Mouse (Mus musculus): ENCODE data around the gene Cyp11a1.

Cyp11a1 gene

GRCm38 (mm10) chr9:58009015-58009362, 2.8 kb downstream of the Cyp11a1 start:
- DNase-seq (ENCODE audit: low spot score), result peak; percentile 87

GRCm38 (mm10) chr9:58009588-58009987, 3.4 kb downstream of the Cyp11a1 start:
- DNase-seq (ENCODE audit: low spot score), result no peak

- peak; percentile 26 for DNase-seq (ENCODE audit: low spot score)
Measured at GRCm38 (mm10) chr9:58011027-58011426, 4.8 kb downstream of the Cyp11a1 start.

- DNase-seq (ENCODE audit: low spot score), result no peak
Measured at GRCm38 (mm10) chr9:58011552-58011951, 5.3 kb downstream of the Cyp11a1 start.

- no peak for DNase-seq (ENCODE audit: low spot score)
Measured at GRCm38 (mm10) chr9:58012486-58012885, 6.3 kb downstream of the Cyp11a1 start.

GRCm38 (mm10) chr9:58012935-58013334, 6.7 kb downstream of the Cyp11a1 start:
- peak; percentile 62 for DNase-seq (ENCODE audit: low spot score)

- no peak for DNase-seq (ENCODE audit: low spot score)
Measured at GRCm38 (mm10) chr9:58014393-58015160, 8.4 kb downstream of the Cyp11a1 start.

- no peak for DNase-seq (ENCODE audit: low spot score)
Measured at GRCm38 (mm10) chr9:58015856-58016255, 9.6 kb downstream of the Cyp11a1 start.

- DNase-seq (ENCODE audit: low spot score), result no peak
Measured at GRCm38 (mm10) chr9:58016962-58017361, 10.8 kb downstream of the Cyp11a1 start.

- DNase-seq (ENCODE audit: low spot score), result no peak
Measured at GRCm38 (mm10) chr9:58018385-58018784, 12.2 kb downstream of the Cyp11a1 start.

GRCm38 (mm10) chr9:58025995-58026394, 19.8 kb downstream of the Cyp11a1 start:
- DNase-seq (ENCODE audit: low spot score), result no peak

GRCm38 (mm10) chr9:58027426-58028180, 21.4 kb downstream of the Cyp11a1 start:
- no peak for DNase-seq (ENCODE audit: low spot score)

- no peak for DNase-seq (ENCODE audit: low spot score)
Measured at GRCm38 (mm10) chr9:58028841-58029240, 22.6 kb downstream of the Cyp11a1 start.

GRCm38 (mm10) chr9:58029635-58030034, 23.4 kb downstream of the Cyp11a1 start:
- DNase-seq (ENCODE audit: low spot score), result no peak

GRCm38 (mm10) chr9:58031895-58032294, 25.7 kb downstream of the Cyp11a1 start:
- no peak for DNase-seq (ENCODE audit: low spot score)

- DNase-seq (ENCODE audit: low spot score), result no peak
Measured at GRCm38 (mm10) chr9:58035519-58035918, 29.3 kb downstream of the Cyp11a1 start.

GRCm38 (mm10) chr9:58035951-58036698, 29.9 kb downstream of the Cyp11a1 start:
- no peak for DNase-seq (ENCODE audit: low spot score)

- no peak for DNase-seq (ENCODE audit: low spot score)
Measured at GRCm38 (mm10) chr9:58036961-58037360, 30.8 kb downstream of the Cyp11a1 start.

GRCm38 (mm10) chr9:58038500-58039168, 32.4 kb downstream of the Cyp11a1 start:
- peak; percentile 92 for DNase-seq (ENCODE audit: low spot score)

GRCm38 (mm10) chr9:58040977-58041376, 34.8 kb downstream of the Cyp11a1 start:
- DNase-seq (ENCODE audit: low spot score), result peak; percentile 63

- DNase-seq (ENCODE audit: low spot score), result no peak
Measured at GRCm38 (mm10) chr9:58042391-58042790, 36.2 kb downstream of the Cyp11a1 start.

- DNase-seq (ENCODE audit: low spot score), result no peak
Measured at GRCm38 (mm10) chr9:58043496-58044017, 37.3 kb downstream of the Cyp11a1 start.

Measured in retina, embryonic 14.5 days (tissue).